34 mouse cellular contexts compared by ENCODE assay signal in genomic region chr5:101560366-101560765, GRCm38 (mm10).
"Had no signal": no experiment of that assay in that cellular context is flagged by ENCODE, and none has a peak within 500 bp of the region (broad histone marks: within the 10 kb centered on the region; RNA-seq: fewer than 3 reads in every experiment).

No protein-coding gene starts in this region.

- ATAC-seq: hindbrain, embryonic 16.5 days; hindbrain, postnatal 0 days; inflammation-experienced regulatory T-cells, adult 6 months; intestine, embryonic 15.5 days; intestine, embryonic 16.5 days; intestine, postnatal 0 days had no signal

- H3K4me2 ChIP-seq: heart, embryonic 11.5 days; heart, embryonic 12.5 days; heart, embryonic 13.5 days; heart, embryonic 15.5 days; hindbrain, embryonic 12.5 days; hindbrain, embryonic 13.5 days; hindbrain, embryonic 14.5 days; hindbrain, embryonic 15.5 days; intestine, embryonic 15.5 days; kidney, embryonic 15.5 days had no signal

- H3K36me3 ChIP-seq: heart, embryonic 12.5 days; heart, embryonic 13.5 days; heart, embryonic 15.5 days; hindbrain, embryonic 10.5 days; hindbrain, embryonic 12.5 days; hindbrain, embryonic 13.5 days; hindbrain, embryonic 15.5 days; intestine, embryonic 15.5 days; kidney, embryonic 15.5 days had no signal

- DNase-seq: heart, postnatal 10 days; heart, postnatal 14 days; heart, postnatal 36 days; heart, postnatal 4 days; kidney, adult 11 months; kidney, adult 18-20 months; kidney, adult 2 months; kidney, adult 8-10 months; kidney, adult 9 months; kidney, postnatal 10 days; kidney, postnatal 14 days; kidney, postnatal 25 days; kidney, postnatal 36 days; kidney, postnatal 4 days; layer of hippocampus, adult 9-11 months; layer of hippocampus, postnatal 36 days had no signal

- H3K9ac ChIP-seq: heart, embryonic 12.5 days; heart, embryonic 13.5 days; heart, embryonic 15.5 days; hindbrain, embryonic 12.5 days; hindbrain, embryonic 13.5 days; hindbrain, embryonic 14.5 days; hindbrain, embryonic 15.5 days; intestine, embryonic 15.5 days; kidney, embryonic 15.5 days had no signal

- H3K9me3 ChIP-seq: heart, embryonic 13.5 days; heart, embryonic 15.5 days; hindbrain, embryonic 10.5 days; hindbrain, embryonic 12.5 days; hindbrain, embryonic 15.5 days; intestine, embryonic 15.5 days; kidney, embryonic 15.5 days had no signal

- H3K27ac ChIP-seq: heart, embryonic 13.5 days; heart, embryonic 15.5 days; hindbrain, embryonic 10.5 days; hindbrain, embryonic 12.5 days; hindbrain, embryonic 13.5 days; hindbrain, embryonic 14.5 days; hindbrain, embryonic 15.5 days; hindbrain, postnatal 0 days; intestine, embryonic 15.5 days; kidney, embryonic 15.5 days; kidney, postnatal 0 days; layer of hippocampus, adult 2 months had no signal

- H3K4me3 ChIP-seq: heart, embryonic 12.5 days; heart, embryonic 13.5 days; heart, embryonic 15.5 days; hindbrain, embryonic 10.5 days; hindbrain, embryonic 12.5 days; hindbrain, embryonic 13.5 days; hindbrain, embryonic 15.5 days; intestine, embryonic 15.5 days; kidney, embryonic 15.5 days; layer of hippocampus, adult 2 months had no signal

- H3K27me3 ChIP-seq: heart, embryonic 12.5 days; heart, embryonic 13.5 days; heart, embryonic 15.5 days; intestine, embryonic 15.5 days; kidney, embryonic 15.5 days had no signal

- H3K4me1 ChIP-seq: heart, embryonic 12.5 days; heart, embryonic 13.5 days; heart, embryonic 15.5 days; hindbrain, embryonic 10.5 days; hindbrain, embryonic 12.5 days; hindbrain, embryonic 13.5 days; hindbrain, embryonic 15.5 days; intestine, embryonic 15.5 days; kidney, embryonic 15.5 days had no signal
